Mouse (Mus musculus): ENCODE data around the gene Abhd17a. TPM values are rescaled to one million over a fixed set of nuclear protein-coding genes. Genes with fewer than 3 reads are reported as not detected.

Abhd17a gene
- total RNA-seq, 2 experiments from 2014 or later, result 212 to 220 TPM

DNA sequence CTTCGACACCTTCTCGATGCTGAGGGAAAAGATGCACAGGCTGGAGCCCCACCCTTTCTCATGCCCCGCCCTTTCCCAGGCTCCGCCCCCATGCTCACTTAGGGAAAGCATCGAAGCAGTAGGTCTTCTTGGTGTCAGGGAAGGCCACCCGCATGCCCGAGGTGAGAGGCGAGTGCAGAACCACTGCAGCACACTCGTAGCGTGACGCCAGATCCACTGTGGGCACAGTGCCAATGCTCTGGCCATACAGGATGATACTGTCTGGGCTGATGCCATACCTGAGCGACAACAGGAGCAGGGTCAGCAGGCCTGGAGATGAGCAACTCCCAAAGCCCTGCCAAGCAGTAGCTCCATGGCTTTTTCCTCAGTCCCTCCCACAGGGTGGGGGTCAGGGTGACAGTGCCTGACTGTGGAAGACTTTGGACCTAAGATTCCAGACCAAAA, 6.1 kb downstream of the Abhd17a start:
- intact Hi-C loops (cut with DNase I), result no loop called here
- no peak for DNase-seq (ENCODE audit: low spot score in 2 of 2)

DNA sequence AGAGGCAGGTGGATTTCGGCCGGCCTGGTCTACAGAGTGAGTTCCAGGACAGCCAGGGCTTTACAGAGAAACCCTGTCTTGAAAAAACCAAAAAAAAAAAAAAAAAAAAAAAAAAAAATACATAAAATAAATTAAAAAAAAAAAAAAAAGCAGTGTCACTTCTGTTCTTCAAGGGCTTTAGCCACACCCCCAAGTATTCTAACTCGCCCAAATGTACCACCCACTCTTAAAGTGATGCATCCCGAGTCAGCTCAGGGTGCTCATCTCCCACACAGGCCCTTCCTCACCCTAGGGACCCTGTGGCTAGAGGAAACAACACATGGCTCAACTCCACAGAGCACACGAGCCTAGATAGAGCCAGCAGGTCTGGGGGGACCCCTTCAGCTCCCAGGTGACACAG, 7.1 kb downstream of the Abhd17a start:
- intact Hi-C loops (cut with DNase I), result no loop called here
- DNase-seq (ENCODE audit: low spot score in 2 of 2), result no peak

DNA sequence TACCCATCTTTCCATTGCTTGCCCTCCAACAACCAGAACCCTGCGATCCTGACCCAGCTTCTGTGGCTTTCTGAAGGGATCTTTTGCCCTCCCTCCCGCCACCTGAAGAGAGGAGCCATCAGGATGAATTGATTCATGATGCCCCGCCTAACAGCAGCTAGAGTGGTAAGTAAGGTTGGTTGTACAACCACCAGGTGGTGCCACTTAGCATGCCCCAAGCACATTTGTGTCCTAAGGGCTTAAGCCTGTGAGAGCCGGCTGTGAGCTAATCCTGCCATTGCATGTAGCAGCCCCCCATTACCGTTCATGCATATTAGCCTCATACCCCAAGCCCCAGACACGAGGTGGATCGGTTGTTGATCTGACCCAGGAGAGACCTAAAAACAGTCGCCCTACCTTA, 11.2 kb downstream of the Abhd17a start:
- intact Hi-C loops (cut with DNase I), result loop anchor here (5.0 kb wide), 2 partner anchors 43 to 103 kb away; partner anchors contain the start of gene Csnk1g2
- peak in 1 of 2 experiments; percentile 56 for DNase-seq (ENCODE audit: low spot score in 2 of 2)

DNA sequence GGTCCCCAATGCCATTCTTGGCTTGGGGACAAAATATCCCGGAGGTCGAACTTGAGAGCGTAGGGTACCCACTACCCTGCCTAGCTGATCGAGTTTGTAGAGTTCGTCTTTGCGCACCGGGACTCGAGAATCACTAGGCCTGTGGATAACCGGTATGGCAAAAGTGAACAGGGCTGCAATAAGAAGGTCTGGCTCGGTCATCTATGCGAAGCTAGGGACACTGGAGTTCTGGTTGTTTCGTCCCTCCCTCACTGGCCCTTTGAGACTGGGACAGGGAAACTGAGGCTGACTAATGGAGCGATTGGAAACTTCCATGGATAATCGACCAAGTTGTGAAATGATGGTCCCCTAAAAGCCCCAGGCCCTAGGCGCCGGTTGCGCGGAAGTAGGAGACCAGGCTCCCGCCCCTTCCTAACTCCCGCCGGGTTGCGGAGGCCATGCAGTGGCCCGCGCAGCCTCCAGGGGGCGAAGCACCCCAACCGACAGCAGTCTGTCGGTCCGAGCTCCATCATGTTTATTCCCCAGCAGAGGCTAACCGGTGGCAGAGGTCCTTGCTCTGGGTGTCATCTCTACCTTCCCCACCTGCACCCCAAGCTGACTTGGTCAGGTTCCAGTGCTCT, 11.9 kb downstream of the Abhd17a start:
- DNase-seq (ENCODE audit: low spot score in 2 of 2), result peak in 1 of 2 experiments; percentile 71
- intact Hi-C loops (cut with DNase I), result loop anchor here (5.0 kb wide), 2 partner anchors 44 to 104 kb away; partner anchors contain the start of gene Csnk1g2

DNA sequence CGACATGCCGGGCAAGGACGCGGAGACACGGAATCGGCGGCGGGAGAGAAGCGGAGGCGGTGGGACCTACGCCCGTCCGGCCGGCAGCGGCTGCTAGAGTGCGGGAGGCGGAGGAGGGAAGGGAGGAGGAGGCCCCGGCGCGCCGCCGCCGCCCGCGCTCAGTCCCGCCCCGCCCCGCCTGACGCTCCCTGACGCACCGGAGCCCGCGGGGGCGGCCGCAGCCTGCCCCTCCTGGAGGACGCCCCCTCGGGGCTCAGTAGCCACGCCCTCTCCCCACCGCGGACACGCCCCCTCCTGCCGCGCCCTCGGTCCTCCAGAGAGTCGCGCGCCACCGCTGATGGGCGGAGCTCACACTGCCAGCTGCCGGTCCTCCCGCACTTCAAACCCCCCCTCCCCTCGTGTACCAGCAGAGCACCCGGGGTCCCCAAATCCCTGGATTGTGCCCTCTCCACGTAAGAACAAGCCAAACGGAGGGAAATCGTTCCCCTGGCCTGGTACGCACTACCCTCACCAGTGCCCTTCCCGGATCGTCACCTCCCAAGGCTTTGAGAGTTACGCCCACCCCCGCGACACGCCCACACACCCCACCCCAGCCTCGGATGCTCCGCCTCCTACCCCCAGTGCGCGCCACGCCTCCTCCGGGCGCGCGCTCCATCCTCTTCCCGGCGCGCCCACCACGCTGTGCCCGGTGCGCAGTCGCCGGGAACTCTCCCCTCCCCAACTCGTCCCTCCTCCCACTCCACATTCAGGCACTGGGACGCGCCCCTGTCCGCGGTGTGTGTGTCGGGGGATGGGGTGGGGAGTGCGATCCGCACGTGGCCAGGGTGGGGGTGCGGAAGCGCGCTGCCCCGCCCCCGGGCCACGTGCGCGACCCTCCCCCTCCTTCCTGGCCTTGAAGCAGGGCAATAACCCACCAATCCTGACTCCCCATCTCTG, 12.7 kb downstream of the Abhd17a start, which contains the start of gene Klf16:
Klf16 (minus strand) TSS at position 127 of the 936 bp plus-strand sequence.
- DNase-seq (ENCODE audit: low spot score in 2 of 2), result peak; percentile 95
- intact Hi-C loops (cut with DNase I), result loop anchor here (5.0 kb wide), 2 partner anchors 45 to 105 kb away; partner anchors contain the start of gene Csnk1g2

DNA sequence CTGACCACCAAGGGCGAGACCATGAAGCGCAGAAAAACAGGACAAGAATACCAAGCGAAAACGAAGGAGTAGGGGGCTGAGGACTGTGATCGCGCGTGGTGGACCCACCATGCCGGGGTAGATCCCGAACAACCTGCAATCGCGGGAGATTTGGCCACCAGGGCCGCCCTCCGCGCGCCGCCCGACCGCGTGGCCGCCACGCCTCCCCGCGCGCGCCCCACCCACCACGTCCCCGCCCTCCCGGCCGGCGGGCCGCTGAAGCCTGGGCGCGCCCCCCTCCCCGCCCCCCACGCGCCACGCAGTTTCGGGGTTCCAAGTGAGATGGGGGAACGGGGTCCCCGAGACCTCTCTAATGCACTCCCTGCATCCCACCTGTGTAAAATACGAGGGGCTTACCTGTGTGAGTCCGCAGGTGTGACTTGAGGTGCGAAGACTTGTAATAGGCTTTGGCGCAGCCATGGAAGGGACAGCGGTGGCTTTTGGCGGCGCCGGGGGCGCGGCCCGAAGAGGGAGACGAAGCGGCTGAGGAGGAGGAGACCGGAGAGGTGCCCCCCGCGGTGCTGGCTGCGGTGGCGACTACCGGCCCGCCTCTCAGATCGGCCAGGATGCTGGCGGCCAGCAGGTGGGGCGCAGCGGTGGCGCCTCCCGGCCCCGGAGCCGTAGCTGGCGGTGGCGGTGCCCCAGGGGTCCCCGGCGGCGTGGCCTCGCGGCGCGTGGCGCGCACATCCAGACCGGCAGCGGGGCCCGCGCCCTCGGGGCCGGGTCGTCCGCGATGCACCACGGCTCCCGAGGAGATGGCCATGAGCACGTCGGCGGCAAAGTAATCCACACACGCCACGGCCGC, 13.6 kb downstream of the Abhd17a start:
- DNase-seq (ENCODE audit: low spot score in 2 of 2), result peak in 1 of 2 experiments; percentile 49
- intact Hi-C loops (cut with DNase I), result loop anchor here (5.0 kb wide), 2 partner anchors 46 to 106 kb away; partner anchors contain the start of gene Csnk1g2

DNA sequence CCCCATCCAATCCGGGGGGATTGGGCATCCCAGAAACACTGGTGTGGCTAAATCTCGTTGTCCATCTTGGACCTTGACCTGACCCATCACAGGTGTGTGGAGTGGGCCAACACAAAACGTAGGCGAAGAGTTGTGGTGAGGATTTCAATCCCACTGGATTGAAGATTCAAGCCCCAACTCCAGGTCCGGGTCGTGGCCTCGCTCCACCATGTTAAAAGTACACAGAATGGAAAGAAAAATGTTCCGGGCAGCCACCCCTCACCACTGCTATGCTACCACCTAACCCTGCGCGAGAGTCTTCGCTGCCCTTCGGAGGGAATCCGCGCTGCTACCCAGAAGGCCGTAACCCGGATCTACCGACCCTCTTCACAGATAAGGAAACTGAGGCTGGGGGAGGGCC, 14.2 kb downstream of the Abhd17a start:
- no peak for DNase-seq (ENCODE audit: low spot score in 2 of 2)
- intact Hi-C loops (cut with DNase I), result loop anchor here (5.0 kb wide), 2 partner anchors 46 to 106 kb away; partner anchors contain the start of gene Csnk1g2

DNA sequence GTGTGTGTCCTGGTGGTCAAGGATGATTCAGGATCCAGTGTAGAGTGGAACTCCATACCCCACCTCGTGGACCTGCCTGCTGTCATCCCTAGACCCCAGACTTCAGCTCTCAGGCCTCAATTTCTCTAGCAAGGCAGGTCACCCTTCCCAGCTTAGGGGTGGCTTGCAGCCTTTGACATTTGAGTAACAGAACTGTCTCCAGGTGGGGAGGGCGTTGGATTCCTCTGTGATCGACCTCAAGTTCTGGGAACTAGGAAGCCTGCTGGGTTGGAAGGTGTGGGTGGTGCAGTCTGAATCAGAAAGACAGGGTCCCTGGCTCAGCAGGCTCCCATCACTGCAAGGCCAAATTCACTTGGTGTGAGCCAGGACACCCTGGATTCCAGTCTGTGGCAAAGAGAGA, 15.2 kb downstream of the Abhd17a start:
- no peak for DNase-seq (ENCODE audit: low spot score in 2 of 2)
- intact Hi-C loops (cut with DNase I), result loop anchor here (5.0 kb wide), 2 partner anchors 47 to 107 kb away; partner anchors contain the start of gene Csnk1g2

DNA sequence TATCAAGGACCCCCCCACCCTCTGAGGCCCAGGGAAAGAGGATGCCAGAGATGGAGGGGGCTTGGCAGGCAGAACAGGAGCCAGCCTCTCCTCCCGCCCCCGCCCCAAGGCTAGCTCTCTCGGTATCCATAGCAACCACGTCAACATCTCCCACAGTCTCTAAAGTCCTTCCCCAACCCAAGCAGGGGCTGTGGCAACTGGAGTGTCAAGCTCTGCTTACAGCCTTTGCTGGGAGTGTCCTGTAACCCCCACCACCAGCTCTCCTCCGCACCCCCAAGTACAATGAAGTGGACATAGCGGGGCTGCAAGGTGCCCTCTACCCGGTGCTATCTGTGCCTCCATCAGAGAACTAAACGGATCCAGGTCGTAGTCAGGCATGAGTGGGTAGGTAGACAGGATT, 16.2 kb downstream of the Abhd17a start:
- intact Hi-C loops (cut with DNase I), result no loop called here
- DNase-seq (ENCODE audit: low spot score in 2 of 2), result peak; percentile 58 to 80

DNA sequence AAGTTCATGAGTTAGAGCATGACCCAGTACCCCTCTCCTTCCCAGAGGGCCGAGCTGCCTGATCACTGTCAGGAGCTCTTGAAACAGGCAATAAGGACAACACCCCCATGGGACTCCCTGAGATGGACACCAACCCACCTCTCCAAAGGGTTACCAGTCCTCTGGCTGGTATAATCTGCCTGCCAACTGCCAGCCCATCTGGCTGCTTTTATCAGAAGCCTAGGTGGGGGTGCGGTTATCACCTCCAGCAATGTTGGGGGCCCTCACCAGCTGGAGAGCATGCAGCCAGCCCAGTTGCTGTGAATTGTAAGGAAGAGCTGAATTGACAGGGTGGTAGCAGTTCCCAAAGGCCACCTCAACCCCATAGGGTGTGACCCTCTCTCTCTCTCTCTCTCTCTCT, 17.7 kb downstream of the Abhd17a start:
- intact Hi-C loops (cut with DNase I), result no loop called here
- no peak for DNase-seq (ENCODE audit: low spot score in 2 of 2)

DNA sequence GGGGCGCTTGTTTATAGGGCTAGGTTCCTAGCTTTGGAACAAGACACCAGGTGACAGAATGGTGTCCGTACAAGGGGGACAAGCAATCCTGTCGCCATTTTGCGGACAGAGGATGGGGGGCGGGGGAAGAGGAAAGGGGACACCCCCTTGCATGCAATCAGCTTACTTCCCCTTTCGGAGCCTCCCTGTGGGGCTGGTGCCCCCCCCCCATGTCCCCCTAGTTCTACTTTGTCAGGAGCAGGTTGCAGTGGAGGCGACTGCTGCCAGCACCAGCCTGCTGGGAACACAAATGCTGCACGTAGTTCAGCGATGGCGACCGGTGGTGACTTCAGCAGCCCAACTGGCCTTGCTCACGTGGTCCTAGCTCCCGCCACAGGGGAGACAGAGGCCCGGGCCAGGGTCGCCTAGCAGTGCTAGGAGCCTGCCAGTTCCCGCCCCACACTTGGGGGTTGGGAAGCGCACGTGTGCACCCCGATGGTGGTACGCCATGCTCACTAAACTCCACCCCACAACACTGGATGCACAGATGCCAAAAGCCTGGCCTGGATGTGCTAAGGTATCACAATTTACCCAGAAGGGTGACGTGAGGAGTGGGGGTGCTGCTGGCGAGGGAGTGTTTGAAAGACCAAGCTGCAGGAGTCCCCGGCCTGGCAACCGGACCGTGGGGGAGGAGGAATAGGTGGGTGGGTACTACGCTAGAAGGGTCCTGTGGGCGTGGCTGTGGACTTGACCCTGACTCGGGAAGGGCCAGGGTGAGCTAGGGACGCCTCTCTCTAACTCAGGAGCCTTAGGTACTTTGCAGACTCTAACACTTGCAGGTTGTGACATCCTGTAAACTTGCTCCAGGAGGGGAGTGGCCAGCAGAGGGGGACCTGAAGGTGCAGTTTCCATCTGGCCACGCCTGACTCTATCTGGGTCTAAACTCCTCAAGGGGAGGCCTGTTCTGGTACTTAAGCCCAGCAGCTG, 19.0 kb downstream of the Abhd17a start:
- intact Hi-C loops (cut with DNase I), result no loop called here
- no peak for DNase-seq (ENCODE audit: low spot score in 2 of 2)

DNA sequence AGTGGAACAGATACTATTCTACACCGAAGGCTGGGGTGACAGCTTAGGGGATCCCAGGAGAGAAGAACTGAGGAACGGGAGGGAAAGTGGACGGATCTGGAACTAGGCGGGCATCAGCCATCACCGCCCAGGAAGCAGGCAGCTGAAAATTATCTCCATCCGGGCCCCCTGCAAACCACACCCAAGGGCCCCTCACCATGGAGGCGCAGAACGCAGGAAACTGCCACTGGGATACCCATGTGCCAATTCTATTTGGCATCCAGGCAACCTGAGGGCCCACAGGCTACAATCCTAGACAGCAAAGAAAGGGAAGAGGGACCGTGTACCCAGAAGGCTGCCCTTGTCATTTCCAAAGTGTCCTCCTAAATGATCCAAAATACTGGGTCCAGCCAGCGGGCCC, 19.7 kb downstream of the Abhd17a start:
- intact Hi-C loops (cut with DNase I), result no loop called here
- DNase-seq (ENCODE audit: low spot score in 2 of 2), result no peak

DNA sequence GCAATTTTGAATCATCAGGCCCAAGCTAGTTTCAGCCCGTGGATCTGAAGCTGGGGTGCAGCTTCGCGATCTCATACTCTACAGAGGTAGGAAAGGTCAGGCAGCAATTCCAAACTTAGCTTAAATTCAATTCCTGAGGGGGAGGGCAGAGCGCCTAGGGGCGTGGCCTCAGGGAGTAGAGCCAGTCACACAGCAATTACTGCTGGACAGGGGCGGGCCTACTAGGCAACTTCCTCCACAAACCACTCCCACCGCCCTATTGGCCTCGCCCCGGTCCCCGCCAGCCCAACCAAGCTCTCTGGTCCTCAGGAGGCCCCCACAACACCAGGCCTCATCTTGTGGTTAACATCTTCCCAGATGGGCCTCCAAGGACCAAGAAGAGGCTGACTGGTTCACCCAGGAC, 20.5 kb downstream of the Abhd17a start:
- intact Hi-C loops (cut with DNase I), result no loop called here
- no peak for DNase-seq (ENCODE audit: low spot score in 2 of 2)

DNA sequence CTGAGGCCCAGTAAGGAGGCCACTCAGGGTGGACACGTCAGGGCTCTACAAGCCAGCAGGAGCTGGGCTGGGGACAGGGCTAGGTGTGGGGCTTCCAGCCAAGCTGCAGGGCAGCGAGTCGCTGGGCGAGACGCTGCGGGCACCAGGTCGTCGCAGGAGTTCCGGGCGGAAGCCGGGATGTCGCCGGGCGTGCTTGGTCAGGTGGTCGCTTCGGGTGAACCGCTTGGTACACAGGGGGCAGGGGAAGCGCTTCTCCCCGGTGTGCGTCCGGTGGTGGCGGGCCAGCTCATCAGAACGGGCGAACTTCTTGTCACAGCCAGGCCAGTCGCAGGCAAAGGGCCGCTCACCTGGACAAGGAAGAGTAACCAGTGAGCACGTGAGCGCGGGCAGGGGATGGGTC, 21.3 kb downstream of the Abhd17a start:
- intact Hi-C loops (cut with DNase I), result no loop called here
- no peak for DNase-seq (ENCODE audit: low spot score in 2 of 2)

DNA sequence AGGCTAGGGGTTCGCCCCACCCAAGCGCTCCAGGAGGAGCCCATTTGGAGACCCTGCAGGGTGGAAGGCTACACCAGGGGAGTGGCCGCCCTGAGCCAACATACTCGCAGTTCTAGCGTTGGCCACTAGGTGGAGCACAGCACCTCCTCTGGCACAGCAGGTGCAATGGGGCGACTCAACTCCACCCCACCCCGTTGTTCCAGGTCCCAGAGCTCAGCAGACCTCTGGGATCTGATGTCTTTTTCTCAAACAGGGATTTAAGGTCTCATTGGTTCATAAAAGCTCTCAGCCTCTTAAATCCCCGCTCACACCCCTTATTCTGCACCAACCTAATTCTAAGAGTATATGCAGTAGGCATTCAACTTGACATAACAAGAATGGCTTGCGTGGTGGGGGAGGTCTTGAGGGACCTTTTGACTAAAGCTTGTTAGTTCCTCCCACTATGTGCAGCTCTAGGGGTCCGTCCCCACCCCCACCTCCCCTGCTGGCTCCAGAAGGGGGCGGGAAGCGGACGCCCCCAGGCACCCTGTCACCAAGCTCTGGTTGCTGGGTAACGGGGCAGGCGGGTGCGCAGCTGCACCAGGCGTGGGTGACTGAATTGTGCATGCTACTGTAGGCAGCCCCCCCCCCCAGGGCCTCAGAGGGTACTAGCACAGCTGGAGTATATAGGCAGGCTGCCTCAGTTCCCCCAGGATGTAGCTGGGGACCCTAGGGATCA, 23.6 kb downstream of the Abhd17a start:
- intact Hi-C loops (cut with DNase I), result no loop called here
- peak; percentile 92 to 94 for DNase-seq (ENCODE audit: low spot score in 2 of 2)

DNA sequence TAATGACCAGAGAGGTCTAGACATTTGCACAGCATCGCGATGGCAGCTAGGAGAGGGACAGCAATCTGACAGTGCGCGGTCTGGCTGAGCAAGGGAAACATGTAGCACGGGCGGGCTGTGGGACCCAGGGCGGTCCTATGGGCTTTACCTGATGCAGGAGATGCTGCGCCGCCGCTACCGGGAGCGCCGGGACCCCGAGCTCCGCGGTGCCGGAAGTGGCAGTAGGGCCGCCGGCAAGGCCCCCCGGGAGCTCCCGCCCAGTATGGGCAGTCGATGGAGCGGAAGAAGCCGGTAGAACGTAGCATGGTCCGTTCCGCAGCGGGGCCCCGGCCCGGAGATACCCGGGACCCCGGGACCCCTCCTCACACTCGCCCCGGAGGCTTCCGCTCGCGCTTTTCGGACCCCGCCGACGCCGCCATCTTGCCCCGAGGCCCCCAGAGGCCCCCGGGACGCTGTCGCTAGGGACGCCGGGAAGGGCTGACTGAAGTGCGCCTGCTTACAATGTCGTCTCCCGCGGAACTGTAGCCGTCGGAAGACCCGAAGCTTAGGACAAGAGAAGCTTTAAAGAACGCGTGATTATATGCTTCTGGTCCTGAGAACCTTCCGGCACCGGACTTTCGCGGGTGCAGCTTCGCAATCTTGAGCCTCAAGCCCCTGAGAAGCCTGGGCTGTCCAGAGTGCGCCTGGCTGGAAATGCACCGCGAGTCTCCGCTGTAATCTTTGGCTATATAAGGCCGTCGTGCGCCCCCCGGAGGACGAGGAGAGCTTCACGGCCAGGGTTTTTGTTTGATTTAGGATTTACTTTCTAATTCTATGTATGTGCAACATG, 28.8 kb downstream of the Abhd17a start, which contains the start of gene Rexo1:
Rexo1 (minus strand) TSS at position 445 of the 829 bp plus-strand sequence.
- intact Hi-C loops (cut with DNase I), result no loop called here
- peak; percentile 94 to 96 for DNase-seq (ENCODE audit: low spot score in 2 of 2)

DNA sequence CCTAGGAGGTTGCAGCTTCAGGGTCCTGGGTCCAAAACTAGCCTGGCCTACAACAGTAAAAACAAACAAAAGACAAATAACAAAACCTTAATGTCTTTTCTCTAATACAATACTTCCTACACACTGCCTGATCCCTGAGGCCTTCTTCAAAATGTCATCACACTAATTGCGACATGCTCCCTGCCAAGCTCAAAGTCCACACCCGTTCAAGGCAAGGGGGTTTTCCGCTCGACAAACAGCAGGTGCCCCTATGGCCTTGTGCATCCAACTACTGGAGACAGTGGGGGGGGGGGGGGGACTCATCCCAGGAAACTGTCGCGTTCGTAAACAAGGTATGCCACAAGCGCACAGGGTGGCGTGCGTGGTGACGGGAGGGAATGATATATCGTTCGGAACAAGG, 29.5 kb downstream of the Abhd17a start:
- intact Hi-C loops (cut with DNase I), result no loop called here
- DNase-seq (ENCODE audit: low spot score in 2 of 2), result no peak

All from left cerebral cortex, postnatal 14 days (tissue).